Mouse (Mus musculus) neutrophil, adult 59 days (primary cell): ENCODE data around the gene Nme1. TPM values are rescaled to one million over a fixed set of nuclear protein-coding genes. Genes with fewer than 3 reads are reported as not detected.

Experiments
- total RNA-seq, 2 experiments: library from RNA; stranded (reverse); gene quantifications; 1 replicate in 1 of 2; 2 replicates in 1 of 2; pipeline ENCODE4 v1.2.4; 2023

The Nme1 gene
- 10 to 100 TPM; 12.7 to 18.9 TPM for total RNA-seq

DNA sequence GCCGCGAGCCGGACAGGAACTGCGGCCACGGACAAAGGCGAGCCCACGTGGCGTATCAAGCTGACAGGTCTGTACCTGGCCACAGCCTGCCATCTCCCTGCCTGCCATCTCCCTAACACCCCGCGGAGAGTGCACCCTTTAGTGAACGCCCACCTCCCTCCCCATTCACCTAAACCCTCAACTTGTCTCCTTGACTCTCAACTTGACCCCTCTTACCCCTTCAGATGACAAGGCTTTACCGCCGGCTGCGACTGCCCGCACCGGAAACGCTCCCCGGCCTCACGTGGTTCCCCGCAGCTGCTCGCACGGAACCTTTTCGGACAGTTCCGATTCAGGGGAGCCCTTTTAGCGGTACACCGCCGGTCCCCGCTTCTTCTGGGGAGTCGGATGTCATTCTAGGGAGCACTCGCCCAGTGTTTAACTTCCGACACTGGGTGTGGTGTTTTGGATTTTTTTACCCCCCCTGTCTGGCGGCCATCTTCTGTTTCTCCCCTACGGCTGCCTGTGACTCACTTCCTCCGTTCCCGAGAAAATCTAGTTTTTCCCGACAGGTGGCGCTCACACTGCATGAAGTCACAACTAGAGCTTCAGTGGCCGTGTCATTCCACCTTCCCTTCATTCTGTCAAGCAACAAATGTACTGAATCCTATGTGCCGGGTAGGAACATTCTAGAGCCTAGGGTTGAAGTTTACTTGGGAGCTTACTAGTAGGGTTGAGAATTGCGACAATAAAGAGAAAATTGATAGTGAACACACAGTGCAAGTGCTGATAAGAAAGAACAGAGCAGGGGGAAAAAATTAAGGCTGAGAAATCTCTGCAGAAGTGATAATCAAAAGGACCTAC, at the start of gene Nme1, which contains the start of gene Gm20390:
Nme1 (minus strand) TSS at position 517 of the 843 bp plus-strand sequence.
Gm20390 (minus strand) TSS at position 289 of the 843 bp plus-strand sequence.

DNA sequence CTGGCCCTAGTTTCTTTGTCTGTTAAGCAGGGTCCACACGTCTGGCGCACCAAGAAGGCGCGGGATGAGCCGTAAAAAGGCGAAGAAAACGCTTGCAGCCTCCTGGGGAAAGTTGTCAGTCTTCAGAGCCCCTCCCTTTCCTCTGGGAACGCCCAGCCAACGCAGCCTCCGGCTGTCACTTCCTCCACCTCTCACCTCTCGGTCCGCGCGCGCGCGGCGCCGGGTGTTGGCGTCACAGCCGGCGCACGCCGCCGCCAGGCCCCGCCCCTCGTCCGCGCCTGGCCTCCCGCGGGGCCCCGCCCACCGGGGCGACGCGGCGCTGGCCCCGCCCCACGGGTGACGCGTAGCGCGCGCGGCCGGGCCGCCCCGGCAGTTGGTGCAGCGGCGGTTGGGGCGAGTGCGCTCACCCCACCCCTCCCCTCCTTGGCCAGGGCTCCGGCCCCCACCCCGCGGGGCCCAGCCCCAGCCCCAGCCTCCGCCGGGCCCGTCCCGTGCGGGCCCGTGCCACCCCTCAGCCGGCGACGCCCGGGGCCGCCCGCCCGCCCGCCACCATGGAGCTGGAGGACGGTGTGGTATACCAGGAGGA, 27.5 kb upstream of the Nme1 start, which contains the start of gene Spag9:
Spag9 (plus strand) TSS at position 372 of the 586 bp plus-strand sequence.

DNA sequence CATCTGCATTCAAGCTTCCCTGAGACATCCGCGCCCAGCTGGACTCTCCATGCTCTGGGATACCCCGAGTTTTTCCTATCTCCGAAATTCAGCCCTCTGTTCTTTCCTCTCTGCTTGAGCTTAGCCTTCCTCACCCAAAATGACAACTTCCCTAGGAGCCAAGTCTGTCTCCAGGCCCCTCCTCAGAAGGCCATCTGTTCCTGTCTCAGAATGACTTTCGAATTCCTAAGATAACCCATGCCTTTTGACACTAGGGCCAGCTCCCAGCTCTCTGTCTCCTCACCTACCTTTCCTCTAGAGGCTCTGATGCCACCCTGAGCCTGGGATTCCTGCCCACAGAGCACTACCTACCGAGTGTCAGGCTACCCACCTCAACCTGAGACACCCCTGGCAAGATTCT, 12.2 kb downstream of the Nme1 start, which contains the start of gene Nme2:
Nme2 (minus strand) TSS at position 101 of the 400 bp plus-strand sequence.

Other genes starting within 250 kb of the Nme1 start
- gene Utp18, start 82.8 kb downstream of the Nme1 start, total RNA-seq = 10 to 100 TPM; 20.5 to 23.4 TPM
- gene Mbtd1, start 82.7 kb downstream of the Nme1 start, total RNA-seq = 10 to 100 TPM; 39.7 to 46.4 TPM
- 10 to 100 TPM; 61.6 to 91.1 TPM for gene Nme2, start 12.3 kb downstream of the Nme1 start, total RNA-seq
- 10 to 100 TPM; 24.7 to 24.8 TPM for gene Gm20390, start 228 bp downstream of the Nme1 start, total RNA-seq
- 100 to 1,000 TPM in 1 of 2 experiments, 10 to 100 TPM in 1; 94.4 to 115 TPM for gene Spag9, start 27.6 kb upstream of the Nme1 start, total RNA-seq
- gene Tob1, start 242.9 kb upstream of the Nme1 start, total RNA-seq = 10 to 100 TPM; 54.7 to 66.7 TPM